Mouse (Mus musculus) gastrocnemius, postnatal 10 days (tissue): ENCODE data around the gene Hadha. TPM values are rescaled to one million over a fixed set of nuclear protein-coding genes. Genes with fewer than 3 reads are reported as not detected.

Experiments
- microRNA-seq, 2 experiments: library from miRNA; unstranded; fragments of <30 nt; microRNA quantifications; one replicate each; pipeline ENCODE4 v1.2.0; 2021
- total RNA-seq, 2 experiments: library from RNA; stranded (reverse); gene quantifications; 2 replicates each; pipeline ENCODE4 v1.2.3; 2021

Gene Hadha
- total RNA-seq, 2 experiments from 2014 or later, result 292 to 312 TPM

Small RNA genes lying within 50 kb of the gene (microRNA-seq; reads per million reads assigned to microRNA genes)
- gene Mir1960, result 0.50 to 0.64 reads per million in 2 experiments

Other genes starting within 250 kb of the Hadha start
- under 1 TPM in 1 of 2 experiments, not detected in 1; 0.27 TPM for gene Il6, start 142.0 kb downstream of the Hadha start, total RNA-seq
- 10 to 100 TPM; 14.8 to 19.3 TPM for gene Tyms, start 81.5 kb downstream of the Hadha start, total RNA-seq
- gene Garem2, start 50.0 kb downstream of the Hadha start, total RNA-seq, result under 1 TPM; 0.12 to 0.18 TPM
- gene 3110082J24Rik, start 49.1 kb downstream of the Hadha start, total RNA-seq, result not detected
- gene Hadhb, start 86 bp upstream of the Hadha start, total RNA-seq, result 100 to 1,000 TPM; 239 to 273 TPM
- not detected for gene Adgrf3, start 50.6 kb upstream of the Hadha start, total RNA-seq
- gene Selenoi, start 77.4 kb upstream of the Hadha start, total RNA-seq, result 10 to 100 TPM; 11.9 to 15.3 TPM
- under 1 TPM in 1 of 2 experiments, not detected in 1; 0.49 TPM for gene Drc1, start 126.2 kb upstream of the Hadha start, total RNA-seq